Mouse (Mus musculus): Measurements from ENCODE around the gene Gm45062. TPM values are rescaled to one million over a fixed set of nuclear protein-coding genes. Genes with fewer than 3 reads are reported as not detected.

Gene Gm45062
- total RNA-seq, 2 experiments from 2014 or later = 1.5 to 2.6 TPM

- no peak for DNase-seq (ENCODE audit: extremely low spot score in 1 of 2, low spot score in 1 of 2)
Observed at GRCm38 (mm10) chr6:8409865-8410264, 150.6 kb downstream of the Gm45062 start.

- no peak for DNase-seq (ENCODE audit: extremely low spot score in 1 of 2, low spot score in 1 of 2)
Observed at GRCm38 (mm10) chr6:8412845-8413598, 153.8 kb downstream of the Gm45062 start.

- DNase-seq (ENCODE audit: extremely low spot score in 1 of 2, low spot score in 1 of 2) = no peak
Observed at GRCm38 (mm10) chr6:8414020-8414419, 154.8 kb downstream of the Gm45062 start.

- DNase-seq (ENCODE audit: extremely low spot score in 1 of 2, low spot score in 1 of 2) = no peak
Observed at GRCm38 (mm10) chr6:8415823-8416222, 156.6 kb downstream of the Gm45062 start.

GRCm38 (mm10) chr6:8416802-8417569 lies 157.7 kb downstream of the Gm45062 start:
- DNase-seq (ENCODE audit: extremely low spot score in 1 of 2, low spot score in 1 of 2) = no peak

GRCm38 (mm10) chr6:8419485-8420186 lies 160.4 kb downstream of the Gm45062 start:
- no peak for DNase-seq (ENCODE audit: extremely low spot score in 1 of 2, low spot score in 1 of 2)

GRCm38 (mm10) chr6:8420187-8420503 lies 160.9 kb downstream of the Gm45062 start:
- no peak for DNase-seq (ENCODE audit: extremely low spot score in 1 of 2, low spot score in 1 of 2)

- no peak for DNase-seq (ENCODE audit: extremely low spot score in 1 of 2, low spot score in 1 of 2)
Observed at GRCm38 (mm10) chr6:8421421-8421820, 162.2 kb downstream of the Gm45062 start.

- no peak for DNase-seq (ENCODE audit: extremely low spot score in 1 of 2, low spot score in 1 of 2)
Observed at GRCm38 (mm10) chr6:8421959-8422581, 162.8 kb downstream of the Gm45062 start.

- no peak for DNase-seq (ENCODE audit: extremely low spot score in 1 of 2, low spot score in 1 of 2)
Observed at GRCm38 (mm10) chr6:8423142-8423541, 163.9 kb downstream of the Gm45062 start.

GRCm38 (mm10) chr6:8427692-8428091 lies 168.4 kb downstream of the Gm45062 start:
- no peak for DNase-seq (ENCODE audit: extremely low spot score in 1 of 2, low spot score in 1 of 2)

- DNase-seq (ENCODE audit: extremely low spot score in 1 of 2, low spot score in 1 of 2) = no peak
Observed at GRCm38 (mm10) chr6:8430610-8431234, 171.5 kb downstream of the Gm45062 start.

- DNase-seq (ENCODE audit: extremely low spot score in 1 of 2, low spot score in 1 of 2) = no peak
Observed at GRCm38 (mm10) chr6:8433179-8433578, 173.9 kb downstream of the Gm45062 start.

GRCm38 (mm10) chr6:8437937-8438336 lies 178.7 kb downstream of the Gm45062 start:
- no peak for DNase-seq (ENCODE audit: extremely low spot score in 1 of 2, low spot score in 1 of 2)

GRCm38 (mm10) chr6:8441814-8442213 lies 182.6 kb downstream of the Gm45062 start:
- DNase-seq (ENCODE audit: extremely low spot score in 1 of 2, low spot score in 1 of 2) = no peak

- DNase-seq (ENCODE audit: extremely low spot score in 1 of 2, low spot score in 1 of 2) = no peak
Observed at GRCm38 (mm10) chr6:8446786-8447185, 187.5 kb downstream of the Gm45062 start.

GRCm38 (mm10) chr6:8455599-8455998 lies 196.3 kb downstream of the Gm45062 start:
- no peak for DNase-seq (ENCODE audit: extremely low spot score in 1 of 2, low spot score in 1 of 2)

GRCm38 (mm10) chr6:8458596-8458995 lies 199.3 kb downstream of the Gm45062 start:
- DNase-seq (ENCODE audit: extremely low spot score in 1 of 2, low spot score in 1 of 2) = no peak

GRCm38 (mm10) chr6:8462447-8462846 lies 203.2 kb downstream of the Gm45062 start:
- no peak for DNase-seq (ENCODE audit: extremely low spot score in 1 of 2, low spot score in 1 of 2)

- DNase-seq (ENCODE audit: extremely low spot score in 1 of 2, low spot score in 1 of 2) = no peak
Observed at GRCm38 (mm10) chr6:8465388-8465787, 206.1 kb downstream of the Gm45062 start.

Measured in layer of hippocampus, postnatal 25 days (tissue).